Mouse (Mus musculus) liver, adult 2 months (tissue): ENCODE data around the gene Taar1. TPM values are rescaled to one million over a fixed set of nuclear protein-coding genes. Genes with fewer than 3 reads are reported as not detected.

Source experiments
- DNase-seq: peaks from one replicate; pipeline ENCODE4 v3.0.0-alpha.2; 2011; ENCODE audit warnings: low read depth, low spot score; ENCODE audit errors: extremely low read depth
- H3K27ac ChIP-seq: fragments of 200-500 bp; replicated peaks from 2 replicates; pipeline ENCODE4 v1.5.1; 2012; ENCODE audit warnings: low read depth, mild to moderate bottlenecking, control low read depth, inconsistent platforms, low read length; ENCODE audit not compliant: insufficient read depth
- H3K27me3 ChIP-seq: fragments of 200-500 bp; 2 replicates; pipeline ENCODE4 v1.6.1; 2012; ENCODE audit warnings: mild to moderate bottlenecking, moderate library complexity, low read length, inconsistent platforms; ENCODE audit not compliant: control insufficient read depth, insufficient read depth
- H3K36me3 ChIP-seq: fragments of 200-500 bp; 2 replicates; pipeline ENCODE4 v1.6.1; 2012; ENCODE audit warnings: low read length, inconsistent platforms; ENCODE audit not compliant: control insufficient read depth, insufficient read depth
- H3K4me1 ChIP-seq: fragments of 200-500 bp; 2 replicates; pipeline ENCODE4 v1.6.1; 2011; ENCODE audit warnings: low read length; ENCODE audit not compliant: control insufficient read depth, insufficient read depth
- H3K4me3 ChIP-seq: fragments of 200-500 bp; 2 replicates; pipeline ENCODE4 v1.5.1; 2011; ENCODE audit warnings: low read depth, mild to moderate bottlenecking, control low read depth, low read length, moderate library complexity; ENCODE audit not compliant: insufficient read depth
- H3K79me2 ChIP-seq: fragments of 200-500 bp; 2 replicates; pipeline ENCODE4 v1.6.1; 2012; ENCODE audit warnings: inconsistent platforms, mild to moderate bottlenecking, low read length, moderate library complexity; ENCODE audit not compliant: control insufficient read depth, insufficient read depth
- H3K9ac ChIP-seq: fragments of 200-500 bp; 2 replicates; pipeline ENCODE4 v1.6.1; 2012; ENCODE audit warnings: low read depth, mild to moderate bottlenecking, control low read depth, inconsistent platforms, low read length
- CTCF ChIP-seq: fragments of 200-500 bp; IDR thresholded peaks from 2 replicates; pipeline ENCODE4 v1.5.1; 2011; ENCODE audit warnings: low read depth, low read length, control low read depth
- POLR2A ChIP-seq: fragments of 200-500 bp; IDR thresholded peaks from 2 replicates; pipeline ENCODE4 v1.6.1; 2011; ENCODE audit warnings: low read length, control low read depth; ENCODE audit not compliant: insufficient read depth; ENCODE audit errors: extremely low read depth
- WGBS: fragments of 180-500 bp; shearing (Covaris S2); methylation state at CpG from one replicate; pipeline ENCODE4 v1.1.7; 2018; 5-methylcytosine and 5-hydroxymethylcytosine counted together
- polyA plus RNA-seq: library from polyadenylated mRNA; depleted of rRNA; stranded (reverse); fragments of >200 nt; gene quantifications from 2 replicates; pipeline ENCODE4 v1.2.3, GENCODE M21; 2012
- total RNA-seq: library from RNA; depleted of rRNA; stranded (reverse); fragments of >200 nt; gene quantifications from 2 replicates; pipeline ENCODE4 v1.2.3, GENCODE M21; 2014

The Taar1 gene
- total and polyA plus RNA-seq, 2 experiments: not detected

GRCm38 (mm10) chr10:23938312-23938711, 18.2 kb downstream of the Taar1 start, which contains the start of gene Taar2:
Taar2 (plus strand) TSS chr10:23938572.
- TF ChIP-seq POLR2A (no peak), CTCF (no peak)
- Histone ChIP-seq H3K27me3 (no peaks in the 10 kb centered on the region), H3K4me1 (no peaks in the 10 kb centered on the region), H3K36me3 (no peaks in the 10 kb centered on the region), H3K27ac (no peak within 1 kb of the TSS), H3K9ac (no peak within 1 kb of the TSS), H3K4me3 (no peak within 1 kb of the TSS), H3K79me2 (no peaks in the 10 kb centered on the region)
- WGBS: 69% methylated on average over 6 of the region's 6 CpGs
- DNase-seq: no peak

DNA sequence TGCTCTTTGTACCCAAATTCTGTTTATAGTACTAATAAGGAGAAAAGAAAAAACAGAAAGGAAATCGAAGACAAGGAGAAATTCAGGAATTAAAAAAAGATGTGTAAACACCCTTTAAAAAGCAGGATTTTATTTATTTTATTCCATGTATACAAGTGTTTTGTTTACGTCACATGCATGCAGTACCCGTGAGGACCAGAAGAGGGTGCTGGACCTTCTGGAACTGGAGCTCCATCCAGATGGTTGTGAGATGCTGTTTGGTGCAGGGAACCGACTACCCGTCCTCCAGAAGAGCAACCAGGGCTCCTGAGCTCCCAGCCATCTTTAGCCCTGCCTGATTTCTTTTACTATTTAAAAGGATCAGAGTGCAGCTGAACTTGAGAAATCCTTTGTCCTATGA, 22.3 kb downstream of the Taar1 start:
- 80% methylated on average over 5 of the region's 5 CpGs for WGBS
- no peak for TF ChIP-seq POLR2A
- peak; percentile 58 for TF ChIP-seq CTCF
- no peak overlapping the region for H3K9ac ChIP-seq
- H3K36me3 ChIP-seq: no peaks in the 10 kb centered on the region
- no peak overlapping the region for H3K4me3 ChIP-seq
- peak; percentile 10 for DNase-seq
- no peaks in the 10 kb centered on the region for H3K79me2 ChIP-seq
- H3K27ac ChIP-seq: no peak overlapping the region
- no peaks in the 10 kb centered on the region for H3K4me1 ChIP-seq
- H3K27me3 ChIP-seq: no peaks in the 10 kb centered on the region

- no peaks in the 10 kb centered on the region for H3K79me2 ChIP-seq
- DNase-seq: no peak
- 56% methylated on average over 7 of the region's 7 CpGs for WGBS
- no peak overlapping the region for H3K9ac ChIP-seq
- TF ChIP-seq CTCF (no peak), POLR2A (no peak)
- no peak overlapping the region for H3K27ac ChIP-seq
- no peaks in the 10 kb centered on the region for H3K27me3 ChIP-seq
- no peaks in the 10 kb centered on the region for H3K4me1 ChIP-seq
- H3K36me3 ChIP-seq: no peaks in the 10 kb centered on the region
- no peak overlapping the region for H3K4me3 ChIP-seq
Observed at GRCm38 (mm10) chr10:23948026-23948425, 27.9 kb downstream of the Taar1 start.

DNA sequence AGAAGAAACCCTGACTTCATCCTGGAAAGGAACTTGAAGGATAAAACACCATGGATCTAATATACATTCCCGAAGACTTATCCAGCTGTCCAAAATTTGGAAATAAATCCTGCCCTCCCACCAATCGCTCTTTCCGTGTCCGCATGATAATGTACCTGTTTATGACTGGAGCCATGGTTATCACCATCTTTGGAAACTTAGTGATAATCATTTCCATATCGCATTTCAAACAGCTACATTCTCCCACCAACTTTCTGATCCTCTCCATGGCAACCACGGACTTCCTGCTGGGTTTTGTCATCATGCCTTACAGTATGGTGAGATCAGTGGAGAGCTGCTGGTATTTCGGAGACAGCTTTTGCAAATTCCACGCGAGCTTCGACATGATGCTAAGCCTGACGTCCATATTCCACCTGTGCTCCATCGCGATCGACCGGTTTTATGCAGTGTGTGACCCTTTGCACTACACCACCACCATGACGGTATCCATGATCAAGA, 29.4 kb downstream of the Taar1 start, which contains the start of gene Taar3:
Taar3 (plus strand) TSS at position 51 of the 498 bp plus-strand sequence.
- no peaks in the 10 kb centered on the region for H3K4me1 ChIP-seq
- H3K4me3 ChIP-seq: no peak within 1 kb of the TSS
- H3K36me3 ChIP-seq: no peaks in the 10 kb centered on the region
- WGBS: 92% methylated on average over 16 of the region's 16 CpGs
- H3K27ac ChIP-seq: no peak within 1 kb of the TSS
- TF ChIP-seq POLR2A (no peak), CTCF (no peak)
- no peak within 1 kb of the TSS for H3K9ac ChIP-seq
- H3K79me2 ChIP-seq: no peaks in the 10 kb centered on the region
- no peaks in the 10 kb centered on the region for H3K27me3 ChIP-seq
- no peak for DNase-seq

- Histone ChIP-seq H3K9ac (no peak overlapping the region), H3K27me3 (no peaks in the 10 kb centered on the region), H3K27ac (no peak overlapping the region), H3K4me1 (no peaks in the 10 kb centered on the region), H3K79me2 (no peaks in the 10 kb centered on the region), H3K4me3 (no peak overlapping the region), H3K36me3 (no peaks in the 10 kb centered on the region)
- TF ChIP-seq CTCF (no peak), POLR2A (no peak)
- WGBS: 86% methylated on average over 6 of the region's 6 CpGs
- no peak for DNase-seq
Observed at GRCm38 (mm10) chr10:23951714-23952113, 31.6 kb downstream of the Taar1 start.

- H3K36me3 ChIP-seq: no peaks in the 10 kb centered on the region
- H3K4me1 ChIP-seq: peaks cover 2% of the 10 kb centered on the region; the same call in 1 of the 2 replicates
- no peak overlapping the region for H3K9ac ChIP-seq
- 15% methylated on average over 3 of the region's 3 CpGs for WGBS
- DNase-seq: peak; percentile 67
- H3K27ac ChIP-seq: no peak overlapping the region
- no peak overlapping the region for H3K4me3 ChIP-seq
- H3K79me2 ChIP-seq: no peaks in the 10 kb centered on the region
- no peaks in the 10 kb centered on the region for H3K27me3 ChIP-seq
- TF ChIP-seq POLR2A (no peak), CTCF (no peak)
Observed at GRCm38 (mm10) chr10:23959071-23959470, 38.9 kb downstream of the Taar1 start.
